Mouse (Mus musculus): Measurements from ENCODE around the gene Plaur. TPM values are rescaled to one million over a fixed set of nuclear protein-coding genes. Genes with fewer than 3 reads are reported as not detected.

Plaur gene
- polyA plus RNA-seq, 1 experiment from 2014 or later: 1.4 TPM

DNA sequence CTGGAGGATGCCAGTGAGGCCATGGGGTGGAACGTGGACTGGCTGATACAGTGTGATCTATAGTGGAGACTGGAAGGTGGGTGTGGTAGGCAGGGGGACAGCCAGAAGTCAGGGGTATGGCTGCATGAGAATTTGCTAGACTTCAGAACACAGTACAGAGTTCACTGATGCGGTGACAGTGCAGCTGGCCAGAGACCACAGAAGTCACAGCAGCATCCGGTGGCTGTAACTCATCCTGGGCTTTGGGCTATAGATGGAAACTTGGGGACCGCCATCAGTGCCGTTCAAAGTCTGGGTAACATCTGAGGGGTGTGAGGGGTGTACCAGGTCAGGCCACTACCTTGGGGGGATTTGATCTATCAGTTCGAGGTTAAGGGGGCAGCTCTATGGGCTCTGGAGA lies 61.4 kb downstream of the Plaur start:
- no peaks in the 10 kb centered on the region for H3K36me3 ChIP-seq (ENCODE audit: control insufficient read depth, insufficient read depth, low read length)
- no peak overlapping the region for H3K9ac ChIP-seq (ENCODE audit: low read length)
- H3K27me3 ChIP-seq (ENCODE audit: control insufficient read depth, insufficient read depth, low read length): no peaks in the 10 kb centered on the region
- H3K4me1 ChIP-seq (ENCODE audit: control insufficient read depth, insufficient read depth, low read length): no peaks in the 10 kb centered on the region
- DNase-seq (ENCODE audit: low spot score, missing footprints): no peak
- H3K4me3 ChIP-seq (ENCODE audit: low read depth, low read length): no peak overlapping the region
- 89% methylated on average over 6 of the region's 6 CpGs for WGBS
- H3K9me3 ChIP-seq (ENCODE audit: control insufficient read depth, low read length): no peaks in the 10 kb centered on the region
- no peak overlapping the region for H3K27ac ChIP-seq (ENCODE audit: low read depth, low read length)
- no peak overlapping the region for H3K4me2 ChIP-seq
- no peak for ATAC-seq (ENCODE audit: low FRiP score)

GRCm38 (mm10) chr7:24524978-24525377 lies 62.7 kb downstream of the Plaur start:
- Histone ChIP-seq H3K9ac (ENCODE audit: low read length) (no peak overlapping the region), H3K36me3 (ENCODE audit: control insufficient read depth, insufficient read depth, low read length) (no peaks in the 10 kb centered on the region), H3K4me3 (ENCODE audit: low read depth, low read length) (no peak overlapping the region), H3K27me3 (ENCODE audit: control insufficient read depth, insufficient read depth, low read length) (no peaks in the 10 kb centered on the region), H3K4me1 (ENCODE audit: control insufficient read depth, insufficient read depth, low read length) (peaks cover 5% of the 10 kb centered on the region), H3K27ac (ENCODE audit: low read depth, low read length) (no peak overlapping the region), H3K9me3 (ENCODE audit: control insufficient read depth, low read length) (no peaks in the 10 kb centered on the region), H3K4me2 (no peak overlapping the region)
- WGBS: 84% methylated on average over 6 of the region's 6 CpGs
- ATAC-seq (ENCODE audit: low FRiP score) (no peak), DNase-seq (ENCODE audit: low spot score, missing footprints) (no peak)

Other genes with a start within 250 kb of the Plaur start
- gene Zfp109, start 224.9 kb upstream of the Plaur start, polyA plus RNA-seq (2014; fragmentation: Nextera tagmentation; extraction: Ambion mirVana): 4.5 and 5.1 TPM in 2 replicates
- gene Zfp108, start 207.7 kb upstream of the Plaur start, polyA plus RNA-seq (2014; fragmentation: Nextera tagmentation; extraction: Ambion mirVana): 2.5 and 2.7 TPM in 2 replicates
- 7.1 and 8.8 TPM in 2 replicates for gene Zfp93, start 192.1 kb upstream of the Plaur start, polyA plus RNA-seq (2014; fragmentation: Nextera tagmentation; extraction: Ambion mirVana)
- 37.1 and 40.8 TPM in 2 replicates for gene Zfp61, start 161.3 kb upstream of the Plaur start, polyA plus RNA-seq (2014; fragmentation: Nextera tagmentation; extraction: Ambion mirVana)
- 13.0 and 14.3 TPM in 2 replicates for gene Zfp94, start 145.8 kb upstream of the Plaur start, polyA plus RNA-seq (2014; fragmentation: Nextera tagmentation; extraction: Ambion mirVana)
- gene Tescl, start 128.5 kb upstream of the Plaur start, polyA plus RNA-seq (2014; fragmentation: Nextera tagmentation; extraction: Ambion mirVana): 0.26 TPM in 1 of 2 replicates, not detected in the other
- gene Lypd5, start 113.3 kb upstream of the Plaur start, polyA plus RNA-seq (2014; fragmentation: Nextera tagmentation; extraction: Ambion mirVana): not detected in 2 replicates
- gene Kcnn4, start 92.2 kb upstream of the Plaur start, polyA plus RNA-seq (2014; fragmentation: Nextera tagmentation; extraction: Ambion mirVana): 2.8 and 3.4 TPM in 2 replicates
- gene Smg9, start 62.9 kb upstream of the Plaur start, polyA plus RNA-seq (2014; fragmentation: Nextera tagmentation; extraction: Ambion mirVana): 18.7 and 20.9 TPM in 2 replicates
- not detected in 2 replicates for gene Irgc1, start 10.2 kb upstream of the Plaur start, polyA plus RNA-seq (2014; fragmentation: Nextera tagmentation; extraction: Ambion mirVana)
- 6.6 and 6.7 TPM in 2 replicates for gene Cadm4, start 19.5 kb downstream of the Plaur start, polyA plus RNA-seq (2014; fragmentation: Nextera tagmentation; extraction: Ambion mirVana)
- 83.8 and 83.9 TPM in 2 replicates for gene Zfp428, start 44.5 kb downstream of the Plaur start, polyA plus RNA-seq (2014; fragmentation: Nextera tagmentation; extraction: Ambion mirVana)
- gene AC161166.1, start 50.0 kb downstream of the Plaur start, polyA plus RNA-seq (2014; fragmentation: Nextera tagmentation; extraction: Ambion mirVana): 0.55 and 0.59 TPM in 2 replicates
- 13.4 and 14.0 TPM in 2 replicates for gene Irgq, start 68.2 kb downstream of the Plaur start, polyA plus RNA-seq (2014; fragmentation: Nextera tagmentation; extraction: Ambion mirVana)
- not detected in 2 replicates for gene Pinlyp, start 83.6 kb downstream of the Plaur start, polyA plus RNA-seq (2014; fragmentation: Nextera tagmentation; extraction: Ambion mirVana)
- 91.9 and 101 TPM in 2 replicates for gene Xrcc1, start 83.8 kb downstream of the Plaur start, polyA plus RNA-seq (2014; fragmentation: Nextera tagmentation; extraction: Ambion mirVana)
- gene Ethe1, start 125.1 kb downstream of the Plaur start, polyA plus RNA-seq (2014; fragmentation: Nextera tagmentation; extraction: Ambion mirVana): 18.8 and 19.6 TPM in 2 replicates
- 1.0 and 1.4 TPM in 2 replicates for gene Zfp575, start 125.2 kb downstream of the Plaur start, polyA plus RNA-seq (2014; fragmentation: Nextera tagmentation; extraction: Ambion mirVana)
- 0.07 TPM in 1 of 2 replicates, not detected in the other for gene Phldb3, start 148.3 kb downstream of the Plaur start, polyA plus RNA-seq (2014; fragmentation: Nextera tagmentation; extraction: Ambion mirVana)
- 0.76 and 0.83 TPM in 2 replicates for gene Lypd3, start 174.1 kb downstream of the Plaur start, polyA plus RNA-seq (2014; fragmentation: Nextera tagmentation; extraction: Ambion mirVana)
- gene Tex101, start 214.2 kb downstream of the Plaur start, polyA plus RNA-seq (2014; fragmentation: Nextera tagmentation; extraction: Ambion mirVana): not detected in 2 replicates
- not detected in 2 replicates for gene BC049730, start 246.8 kb downstream of the Plaur start, polyA plus RNA-seq (2014; fragmentation: Nextera tagmentation; extraction: Ambion mirVana)